Mouse (Mus musculus) testis, adult 2 months (tissue): Measurements from ENCODE around the gene Hnrnpdl.

Source experiments
- CTCF ChIP-seq: fragments of 200-500 bp; IDR thresholded peaks from 2 replicates; pipeline ENCODE4 v1.5.1; 2012; ENCODE audit warnings: low read depth, mild to moderate bottlenecking, inconsistent platforms, low read length, moderate library complexity; ENCODE audit not compliant: control insufficient read depth, insufficient read depth, insufficient replicate concordance
- POLR2A ChIP-seq: fragments of 200-500 bp; IDR thresholded peaks from 2 replicates; pipeline ENCODE4 v1.6.1; 2012; ENCODE audit warnings: low read depth, mild to moderate bottlenecking, inconsistent platforms, low read length, moderate library complexity; ENCODE audit not compliant: control insufficient read depth

- TF ChIP-seq POLR2A: no peak
- no peak for TF ChIP-seq CTCF
Measured at GRCm38 (mm10) chr5:100071541-100071940, 32.1 kb upstream of the Hnrnpdl start.
